Mouse (Mus musculus) kidney, embryonic 14.5 days (tissue): Measurements from ENCODE around the gene Lzic. TPM values are rescaled to one million over a fixed set of nuclear protein-coding genes. Genes with fewer than 3 reads are reported as not detected.

Source experiments
- ATAC-seq: fragments of 200-750 bp; cut with Nextera tagmentation; 2 replicates; pipeline ENCODE4 v1.8.0; 2017; ENCODE audit warnings: moderate number of reproducible peaks, mild to moderate bottlenecking, moderate TSS enrichment, moderate library complexity; ENCODE audit not compliant: low FRiP score, low TSS enrichment
- H3K27ac ChIP-seq: fragments of 300-500 bp; sonication (generic); 2 replicates; pipeline ENCODE4 v1.5.1; 2014; ENCODE audit warnings: low read depth, mild to moderate bottlenecking, low read length, moderate library complexity, mixed read lengths
- H3K27me3 ChIP-seq: fragments of 300-500 bp; sonication (generic); 2 replicates; pipeline ENCODE4 v1.6.1; 2014; ENCODE audit warnings: mild to moderate bottlenecking, low read length; ENCODE audit not compliant: control insufficient read depth, insufficient read depth
- H3K36me3 ChIP-seq: fragments of 300-500 bp; sonication (generic); 2 replicates; pipeline ENCODE4 v1.6.1; 2014; ENCODE audit warnings: low read length, mixed read lengths; ENCODE audit not compliant: control insufficient read depth, insufficient read depth
- H3K4me1 ChIP-seq: fragments of 300-500 bp; sonication (generic); 2 replicates; pipeline ENCODE4 v1.6.1; 2014; ENCODE audit warnings: low read length, mixed read lengths; ENCODE audit not compliant: control insufficient read depth, insufficient read depth
- H3K4me2 ChIP-seq: fragments of 300-500 bp; sonication (generic); replicated peaks from 2 replicates; pipeline ENCODE4 v1.6.1; 2014; ENCODE audit warnings: low read depth, mild to moderate bottlenecking, low read length
- H3K4me3 ChIP-seq: fragments of 300-500 bp; sonication (generic); 2 replicates; pipeline ENCODE4 v1.5.1; 2014; ENCODE audit warnings: mild to moderate bottlenecking, low read length
- H3K9ac ChIP-seq: fragments of 300-500 bp; sonication (generic); 2 replicates; pipeline ENCODE4 v1.6.1; 2014; ENCODE audit warnings: low read depth, mild to moderate bottlenecking, low read length, moderate library complexity
- H3K9me3 ChIP-seq: fragments of 300-500 bp; sonication (generic); 2 replicates; pipeline ENCODE4 v1.6.1; 2016; ENCODE audit warnings: low read length; ENCODE audit not compliant: control insufficient read depth
- WGBS: fragments of 180-500 bp; shearing (Covaris S2); extraction: QIAGEN DNeasy Blood & Tissue Kit; methylation state at CpG from one replicate; pipeline ENCODE4 v1.1.7; 2014; 5-methylcytosine and 5-hydroxymethylcytosine counted together
- polyA plus RNA-seq: library from polyadenylated mRNA; unstranded; fragments of >200 nt; fragmentation: Nextera tagmentation; extraction: Ambion mirVana; gene quantifications from 2 replicates; pipeline ENCODE4 v1.2.1, GENCODE M21; 2014

The Lzic gene
- polyA plus RNA-seq, 1 experiment from 2014 or later = 47.3 TPM

- no peak overlapping the region for H3K4me3 ChIP-seq
- H3K4me1 ChIP-seq = no peaks in the 10 kb centered on the region
- H3K4me2 ChIP-seq = no peak overlapping the region
- 78% methylated on average over 6 of the region's 6 CpGs for WGBS
- ATAC-seq = no peak
- H3K9ac ChIP-seq = no peak overlapping the region
- no peaks in the 10 kb centered on the region for H3K9me3 ChIP-seq
- no peaks in the 10 kb centered on the region for H3K27me3 ChIP-seq
- H3K36me3 ChIP-seq = no peaks in the 10 kb centered on the region
- no peak overlapping the region for H3K27ac ChIP-seq
Measured at GRCm38 (mm10) chr4:149462305-149462971, 22.6 kb upstream of the Lzic start.

- no peak overlapping the region for H3K4me3 ChIP-seq
- no peak overlapping the region for H3K27ac ChIP-seq
- 71% methylated on average over 6 of the region's 6 CpGs for WGBS
- no peaks in the 10 kb centered on the region for H3K9me3 ChIP-seq
- H3K27me3 ChIP-seq = no peaks in the 10 kb centered on the region
- H3K36me3 ChIP-seq = peaks cover 1% of the 10 kb centered on the region
- no peak for ATAC-seq
- no peaks in the 10 kb centered on the region for H3K4me1 ChIP-seq
- H3K9ac ChIP-seq = no peak overlapping the region
- no peak overlapping the region for H3K4me2 ChIP-seq
Measured at GRCm38 (mm10) chr4:149463435-149463950, 21.5 kb upstream of the Lzic start.

- Histone ChIP-seq H3K9ac (no peak overlapping the region), H3K36me3 (peaks cover 16% of the 10 kb centered on the region), H3K4me1 (no peaks in the 10 kb centered on the region), H3K9me3 (no peaks in the 10 kb centered on the region), H3K27me3 (no peaks in the 10 kb centered on the region), H3K27ac (no peak overlapping the region), H3K4me3 (no peak overlapping the region), H3K4me2 (no peak overlapping the region)
- WGBS = 90% methylated on average over 3 of the region's 3 CpGs
- ATAC-seq = no peak
Measured at GRCm38 (mm10) chr4:149469557-149469956, 15.5 kb upstream of the Lzic start.

- H3K9me3 ChIP-seq = no peaks in the 10 kb centered on the region
- 70% methylated on average over 7 of the region's 7 CpGs for WGBS
- no peak for ATAC-seq
- H3K27me3 ChIP-seq = no peaks in the 10 kb centered on the region
- no peak overlapping the region for H3K4me2 ChIP-seq
- no peak overlapping the region for H3K9ac ChIP-seq
- peaks cover 11% of the 10 kb centered on the region; the same call in 1 of the 2 replicates for H3K36me3 ChIP-seq
- H3K4me3 ChIP-seq = no peak overlapping the region
- no peaks in the 10 kb centered on the region for H3K4me1 ChIP-seq
- H3K27ac ChIP-seq = no peak overlapping the region
Measured at GRCm38 (mm10) chr4:149475096-149475495, 9.9 kb upstream of the Lzic start.

GRCm38 (mm10) chr4:149477078-149477477 is 8.0 kb upstream of the Lzic start, which contains the start of gene Tmem274:
Tmem274 (plus strand) TSS chr4:149477378.
- H3K9ac ChIP-seq = no peak within 1 kb of the TSS
- H3K9me3 ChIP-seq = no peaks in the 10 kb centered on the region
- H3K4me1 ChIP-seq = no peaks in the 10 kb centered on the region
- H3K27ac ChIP-seq = no peak within 1 kb of the TSS
- 0 out of 2 replicates have a peak, but pooled peaks have one; percentile 39 for ATAC-seq
- no peaks in the 10 kb centered on the region for H3K27me3 ChIP-seq
- H3K4me3 ChIP-seq = no peak within 1 kb of the TSS
- peaks cover 10% of the 10 kb centered on the region; the same call in 1 of the 2 replicates for H3K36me3 ChIP-seq
- no peak within 1 kb of the TSS for H3K4me2 ChIP-seq
- WGBS = 67% methylated on average over 11 of the region's 11 CpGs

- H3K4me1 ChIP-seq = peaks cover 11% of the 10 kb centered on the region
- 54% methylated on average over 3 of the region's 3 CpGs for WGBS
- H3K27ac ChIP-seq = peak overlapping the region; percentile 52
- peak overlapping the region; percentile 86 for H3K4me3 ChIP-seq
- peaks cover 30% of the 10 kb centered on the region for H3K36me3 ChIP-seq
- peak overlapping the region; percentile 88 for H3K9ac ChIP-seq
- no peaks in the 10 kb centered on the region for H3K9me3 ChIP-seq
- H3K27me3 ChIP-seq = no peaks in the 10 kb centered on the region
- H3K4me2 ChIP-seq = peak overlapping the region; percentile 88
- peak; percentile 3; the same call in 1 of the 2 replicates for ATAC-seq
Measured at GRCm38 (mm10) chr4:149484566-149484965, 463 bp upstream of the Lzic start.

GRCm38 (mm10) chr4:149485825-149486206 is 787 bp downstream of the Lzic start:
- ATAC-seq = peak; percentile 18; the same call in 1 of the 2 replicates
- H3K9ac ChIP-seq = peak overlapping the region; percentile 88
- H3K27ac ChIP-seq = peak overlapping the region; percentile 52
- H3K27me3 ChIP-seq = no peaks in the 10 kb centered on the region
- H3K4me1 ChIP-seq = peaks cover 11% of the 10 kb centered on the region
- peak overlapping the region; percentile 86 for H3K4me3 ChIP-seq
- peak overlapping the region; percentile 88 for H3K4me2 ChIP-seq
- 2% methylated on average over 10 of the region's 10 CpGs for WGBS
- peaks cover 36% of the 10 kb centered on the region for H3K36me3 ChIP-seq
- H3K9me3 ChIP-seq = no peaks in the 10 kb centered on the region

- Histone ChIP-seq H3K4me2 (no peak overlapping the region), H3K27ac (no peak overlapping the region), H3K36me3 (peaks cover 47% of the 10 kb centered on the region), H3K9ac (no peak overlapping the region), H3K27me3 (no peaks in the 10 kb centered on the region), H3K9me3 (no peaks in the 10 kb centered on the region), H3K4me1 (peaks cover 11% of the 10 kb centered on the region), H3K4me3 (no peak overlapping the region)
- ATAC-seq = no peak
- WGBS = 92% methylated on average over 12 of the region's 12 CpGs
Measured at GRCm38 (mm10) chr4:149487729-149488128, 2.7 kb downstream of the Lzic start.

GRCm38 (mm10) chr4:149489415-149490240 is 4.6 kb downstream of the Lzic start:
- Histone ChIP-seq H3K4me2 (no peak overlapping the region), H3K27me3 (no peaks in the 10 kb centered on the region), H3K9ac (no peak overlapping the region), H3K4me3 (no peak overlapping the region), H3K4me1 (peaks cover 9% of the 10 kb centered on the region), H3K27ac (no peak overlapping the region), H3K9me3 (no peaks in the 10 kb centered on the region), H3K36me3 (peaks cover 64% of the 10 kb centered on the region)
- whole genome bisulfite sequencing = 96% methylated on average over 14 of the region's 14 CpGs
- no peak for ATAC-seq
